24 mouse cellular contexts compared by ENCODE assay signal in genomic region chr2:170195542-170196089, GRCm38 (mm10). TPM values are rescaled to one million over a fixed set of nuclear protein-coding genes. Genes with fewer than 3 reads are reported as not detected.
DNase-seq lines count a peak whose midpoint lies in the region; ATAC-seq lines count a peak whose summit lies in the region.
"Had no signal": no experiment of that assay in that cellular context is flagged by ENCODE, and none has a peak within 500 bp of the region (broad histone marks: within the 10 kb centered on the region; RNA-seq: fewer than 3 reads in every experiment).

No protein-coding gene starts in this region.

- peak overlapping the region; percentile 66 for H3K27ac ChIP-seq in hindbrain, embryonic 10.5 days
- H3K27ac ChIP-seq in hindbrain, embryonic 12.5 days: no peak overlapping the region
- H3K27ac ChIP-seq in neural tube, embryonic 13.5 days (replicated peaks): peak overlapping the region; percentile 52; the same call in 1 of the 2 replicates
- H3K27ac ChIP-seq: heart, adult 2 months; hindbrain, embryonic 15.5 days; kidney, postnatal 0 days; left cerebral cortex, adult 2 months; limb, embryonic 15.5 days; liver, embryonic 15.5 days had no signal

- no peak for ATAC-seq in hindbrain, embryonic 12.5 days (ENCODE audit: low FRiP score)
- ATAC-seq in neural tube, embryonic 13.5 days (ENCODE audit: low read depth): 0 out of 2 replicates have a peak, but pooled peaks have one; percentile 32
- ATAC-seq: forebrain, embryonic 14.5 days had no signal

- no peaks in the 10 kb centered on the region for H3K27me3 ChIP-seq in hindbrain, embryonic 10.5 days (ENCODE audit: insufficient read depth, poor library complexity, severe bottlenecking)
- H3K27me3 ChIP-seq in hindbrain, embryonic 12.5 days: no peaks in the 10 kb centered on the region
- no peaks in the 10 kb centered on the region for H3K27me3 ChIP-seq in neural tube, embryonic 13.5 days
- H3K27me3 ChIP-seq: hindbrain, embryonic 15.5 days; limb, embryonic 15.5 days; liver, embryonic 15.5 days had no signal

- H3K9ac ChIP-seq in hindbrain, embryonic 12.5 days: no peak overlapping the region
- no peak overlapping the region for H3K9ac ChIP-seq in neural tube, embryonic 13.5 days
- H3K9ac ChIP-seq: hindbrain, embryonic 15.5 days; limb, embryonic 15.5 days; liver, embryonic 15.5 days had no signal

- no peak overlapping the region for H3K4me2 ChIP-seq in hindbrain, embryonic 12.5 days (replicated peaks)
- H3K4me2 ChIP-seq in neural tube, embryonic 13.5 days: no peak overlapping the region
- H3K4me2 ChIP-seq: hindbrain, embryonic 15.5 days; limb, embryonic 15.5 days; liver, embryonic 15.5 days; midbrain, embryonic 11.5 days had no signal

- peaks cover 27% of the 10 kb centered on the region for H3K4me1 ChIP-seq in hindbrain, embryonic 10.5 days (replicated peaks)
- H3K4me1 ChIP-seq in hindbrain, embryonic 12.5 days: peaks cover 16% of the 10 kb centered on the region
- peaks cover 23% of the 10 kb centered on the region for H3K4me1 ChIP-seq in neural tube, embryonic 13.5 days (replicated peaks)

- DNase-seq in hindbrain, embryonic 10.5 days (ENCODE audit: low spot score): no peak
- no peak for DNase-seq in neural tube, embryonic 10.5 days (ENCODE audit: extremely low spot score, low spot score)
- DNase-seq in ZHBTc4 (ENCODE audit: low read depth, low spot score): peak; percentile 78
- no peak for DNase-seq in adrenal gland, adult 8-10 months
- no peak for DNase-seq in layer of hippocampus, adult 9-10 months (ENCODE audit: low spot score)
- no peak for DNase-seq in cerebellum, adult 11-12 months
- DNase-seq: adrenal gland, postnatal 10 days; B cell, adult 2 months; cerebellum, adult 9-10 months; gastrocnemius, postnatal 25 days; heart, adult 2 months; kidney, adult 2 months; left cerebral cortex, postnatal 4 days; thymus, adult 18-20 months; thymus, postnatal 4 days had no signal

- H3K9me3 ChIP-seq in hindbrain, embryonic 10.5 days: peaks cover 2% of the 10 kb centered on the region; the same call in 1 of the 2 replicates
- H3K9me3 ChIP-seq in hindbrain, embryonic 12.5 days (replicated peaks): no peaks in the 10 kb centered on the region
- no peaks in the 10 kb centered on the region for H3K9me3 ChIP-seq in neural tube, embryonic 13.5 days
- H3K9me3 ChIP-seq: hindbrain, embryonic 15.5 days; limb, embryonic 15.5 days; liver, embryonic 15.5 days had no signal

- no peak overlapping the region for H3K4me3 ChIP-seq in hindbrain, embryonic 10.5 days
- H3K4me3 ChIP-seq in hindbrain, embryonic 12.5 days: no peak overlapping the region
- no peak overlapping the region for H3K4me3 ChIP-seq in neural tube, embryonic 13.5 days
- H3K4me3 ChIP-seq: heart, adult 2 months; hindbrain, embryonic 15.5 days; left cerebral cortex, adult 2 months; limb, embryonic 15.5 days; liver, embryonic 15.5 days had no signal

- 87% methylated on average over 13 of the region's 13 CpGs for WGBS in hindbrain, embryonic 10.5 days
- WGBS in hindbrain, embryonic 12.5 days: 83% methylated on average over 13 of the region's 13 CpGs
- WGBS in neural tube, embryonic 13.5 days: 72% methylated on average over 13 of the region's 13 CpGs

- no peaks in the 10 kb centered on the region for H3K36me3 ChIP-seq in hindbrain, embryonic 10.5 days
- no peaks in the 10 kb centered on the region for H3K36me3 ChIP-seq in hindbrain, embryonic 12.5 days
- H3K36me3 ChIP-seq in neural tube, embryonic 13.5 days: no peaks in the 10 kb centered on the region
- H3K36me3 ChIP-seq: hindbrain, embryonic 15.5 days; limb, embryonic 15.5 days; liver, embryonic 15.5 days had no signal

RNA-seq across cellular contexts. Expression of gene Zfp217, which starts 47.7 kb away (rescaled TPM):
- polyA plus RNA-seq in hindbrain, embryonic 10.5 days (2016; fragmentation: Nextera tagmentation; extraction: Ambion mirVana): 3.0 TPM in 2 replicates
- polyA plus RNA-seq in hindbrain, embryonic 12.5 days (2016; fragmentation: Nextera tagmentation; extraction: Ambion mirVana): 3.7 and 3.9 TPM in 2 replicates
- polyA plus RNA-seq in neural tube, embryonic 13.5 days (2015; fragmentation: Nextera tagmentation; extraction: Ambion mirVana): 1.3 and 2.0 TPM in 2 replicates
- 10 to 100 TPM; 23.0 to 38.9 (median 32.6) TPM for total RNA-seq in adrenal gland, adult 8-10 months (2022)
